Mouse (Mus musculus): ENCODE results near the gene Cbfa2t2.

DNA sequence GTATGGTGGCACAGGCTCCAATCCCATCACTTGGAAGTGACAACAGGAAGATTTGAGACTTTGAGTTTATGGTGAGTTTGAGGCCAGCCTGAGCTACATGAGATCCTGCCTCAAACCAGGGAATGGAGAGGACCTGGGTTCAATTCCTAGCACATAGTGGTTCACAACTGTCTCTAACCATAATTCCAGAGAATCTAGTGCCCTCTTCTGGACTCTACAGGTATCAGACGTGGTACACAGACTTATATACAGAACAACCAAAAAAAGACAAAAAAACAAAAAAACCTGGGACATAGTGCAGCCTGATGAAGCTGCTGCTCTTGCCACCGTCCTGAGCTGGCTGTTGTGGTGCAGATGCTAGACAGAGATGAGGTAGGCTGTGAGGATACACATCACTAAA is 105.3 kb downstream of the Cbfa2t2 start:
- TF ChIP-seq CTCF (IDR thresholded peaks at IDR 0.05) (peak; percentile 38), EP300 (IDR thresholded peaks at IDR 0.05; ENCODE audit: insufficient read depth, low read depth, low read length) (no peak), POLR2A (IDR thresholded peaks at IDR 0.05; ENCODE audit: insufficient read depth, low read depth, low read length) (no peak)
